Mouse (Mus musculus): ENCODE data around the gene Ybx2. TPM values are rescaled to one million over a fixed set of nuclear protein-coding genes. Genes with fewer than 3 reads are reported as not detected.
A peak's percentile ranks its signal among the peaks of the same experiment; 100 is the strongest.
"Not testable (repeated sequence)": the region's sequence is repeated elsewhere in the genome, so short reads cannot be mapped to it uniquely, and the experiment has no call there.

Gene Ybx2
- total RNA-seq, 2 experiments from 2014 or later, result 8.4 to 11.3 TPM

DNA sequence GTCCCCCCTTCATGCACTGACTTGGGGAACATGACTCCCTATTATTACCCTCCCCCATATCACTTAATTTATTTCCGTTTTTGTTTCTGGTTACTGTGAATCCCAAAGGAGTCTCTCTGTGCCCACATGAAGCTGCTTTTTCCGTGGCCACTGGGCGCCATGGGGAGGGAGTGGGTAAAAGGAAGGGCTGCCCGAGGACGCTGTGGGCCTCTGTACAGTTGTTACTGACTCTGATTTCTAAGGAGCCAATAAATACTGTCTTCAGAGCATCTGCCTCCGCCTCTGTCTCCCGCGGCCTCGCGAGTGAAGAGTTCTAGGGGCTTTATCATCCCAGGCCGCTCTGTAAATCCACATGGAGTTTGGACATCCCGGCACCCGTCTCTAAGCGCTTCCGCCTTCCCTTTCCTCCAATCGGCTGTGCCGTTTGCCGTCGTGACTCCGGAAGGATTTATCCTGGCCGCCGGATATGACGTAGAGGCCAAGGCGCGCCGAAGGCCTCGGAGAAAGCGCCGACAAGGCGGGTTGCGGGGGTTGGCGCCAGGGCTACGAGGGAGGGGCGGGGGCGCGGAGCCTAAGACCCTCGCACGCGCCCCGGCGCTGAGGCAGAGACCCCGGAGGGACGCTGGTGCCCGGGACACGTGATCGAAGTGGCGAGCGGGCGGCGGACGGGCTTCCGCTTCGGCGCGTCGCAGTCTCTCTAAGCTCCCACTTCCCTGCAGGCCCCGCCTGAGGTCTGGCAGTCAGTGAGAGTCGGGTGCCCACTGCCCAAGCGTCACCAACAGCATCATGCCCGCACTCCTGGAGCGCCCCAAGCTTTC, 21.8 kb upstream of the Ybx2 start, which contains the start of gene Gps2:
Gene Gps2, plus strand, starts transcription at position 335 of the 818 bp plus-strand sequence.
- intact Hi-C loops (cut with DNase I), result loop anchor here (5.0 kb wide), 1 partner anchor 241 kb away; the partner anchor contains the start of gene Eif4a1
- peak; percentile 92 to 95 for DNase-seq (ENCODE audit: low spot score in 2 of 2)

DNA sequence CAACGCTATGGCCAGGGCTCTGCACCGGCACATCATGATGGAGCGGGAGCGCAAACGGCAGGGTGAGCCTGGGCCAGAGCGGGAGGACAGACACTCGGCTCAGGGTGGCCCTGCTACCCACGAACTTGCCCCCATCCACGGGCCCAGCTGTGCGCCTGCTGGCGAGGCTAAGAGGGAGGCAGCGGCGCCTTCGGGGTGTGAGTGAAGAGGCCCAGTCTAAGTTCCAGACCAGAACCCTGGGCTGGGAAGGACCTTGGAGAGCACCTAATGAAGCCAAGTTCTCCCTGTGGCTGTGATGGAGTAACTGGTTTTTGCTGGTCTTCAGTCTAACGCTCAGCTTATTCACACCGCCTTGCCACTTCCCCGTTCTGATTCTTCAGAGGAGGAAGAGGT, 21.2 kb upstream of the Ybx2 start:
- no peak for DNase-seq (ENCODE audit: low spot score in 2 of 2)
- intact Hi-C loops (cut with DNase I), result loop anchor here (5.0 kb wide), 1 partner anchor 242 kb away; the partner anchor contains the start of gene Eif4a1

DNA sequence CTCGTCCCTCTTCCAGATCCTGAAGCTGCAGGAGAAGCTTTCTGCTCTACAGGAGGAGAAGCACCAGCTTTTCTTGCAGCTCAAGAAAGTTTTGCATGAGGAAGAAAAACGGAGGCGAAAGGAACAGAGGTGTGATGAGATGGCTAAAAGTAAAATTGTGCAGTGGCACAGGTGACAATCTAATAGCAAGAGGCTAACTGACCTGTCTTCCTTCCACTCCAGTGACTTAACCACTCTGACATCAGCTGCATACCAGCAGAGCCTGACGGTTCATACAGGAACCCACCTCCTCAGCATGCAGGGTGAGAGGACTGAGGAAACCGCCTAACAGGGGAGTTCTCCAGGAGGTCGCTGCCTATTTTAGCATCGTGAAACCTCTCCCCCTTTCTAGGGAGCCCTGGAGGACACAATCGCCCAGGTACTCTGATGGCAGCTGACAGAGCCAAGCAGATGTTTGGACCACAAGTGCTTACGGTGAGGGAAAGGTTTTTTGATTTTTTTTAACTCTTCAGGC, 20.6 kb upstream of the Ybx2 start:
- intact Hi-C loops (cut with DNase I), result loop anchor here (5.0 kb wide), 1 partner anchor 243 kb away; the partner anchor contains the start of gene Eif4a1
- DNase-seq (ENCODE audit: low spot score in 2 of 2), result no peak

DNA sequence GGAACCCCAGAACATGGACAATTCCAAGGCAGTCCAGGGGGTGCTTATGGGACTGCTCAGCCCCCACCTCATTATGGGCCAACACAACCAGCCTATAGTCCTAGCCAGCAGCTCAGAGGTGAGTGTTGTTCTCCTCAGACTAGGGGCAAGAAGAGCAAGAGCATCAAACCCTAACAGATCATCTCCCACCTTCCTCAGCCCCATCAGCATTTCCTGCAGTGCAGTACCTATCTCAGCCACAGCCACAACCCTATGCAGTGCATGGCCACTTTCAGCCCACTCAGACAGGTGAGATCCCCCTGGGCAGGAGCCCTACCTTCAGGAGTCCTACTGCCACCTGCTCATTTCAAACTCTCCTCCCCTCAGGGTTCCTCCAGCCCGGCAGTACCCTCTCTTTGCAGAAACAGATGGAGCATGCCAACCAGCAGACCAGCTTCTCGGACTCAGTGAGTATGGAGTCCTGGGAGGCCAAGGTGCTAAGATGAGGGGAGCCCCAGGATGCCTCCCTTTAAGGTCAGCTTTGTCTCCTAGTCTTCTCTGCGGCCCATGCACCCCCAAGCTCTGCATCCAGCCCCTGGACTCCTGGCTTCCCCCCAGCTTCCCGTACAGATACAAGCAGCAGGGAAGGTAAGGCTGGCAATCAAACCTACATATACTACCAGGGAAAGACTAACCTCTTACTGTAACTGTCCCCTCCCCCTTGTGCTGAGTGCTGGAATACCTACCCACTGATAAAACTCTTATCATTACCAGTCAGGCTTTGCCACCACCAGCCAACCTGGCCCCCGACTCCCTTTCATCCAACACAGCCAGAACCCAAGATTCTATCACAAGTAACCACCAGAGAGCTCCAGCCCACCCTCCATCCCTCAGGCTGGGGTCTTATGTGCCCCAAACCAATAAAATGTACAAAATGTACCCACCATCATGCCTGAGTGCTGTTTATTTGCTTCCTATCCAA, 19.6 kb upstream of the Ybx2 start:
- intact Hi-C loops (cut with DNase I), result no loop called here

DNA sequence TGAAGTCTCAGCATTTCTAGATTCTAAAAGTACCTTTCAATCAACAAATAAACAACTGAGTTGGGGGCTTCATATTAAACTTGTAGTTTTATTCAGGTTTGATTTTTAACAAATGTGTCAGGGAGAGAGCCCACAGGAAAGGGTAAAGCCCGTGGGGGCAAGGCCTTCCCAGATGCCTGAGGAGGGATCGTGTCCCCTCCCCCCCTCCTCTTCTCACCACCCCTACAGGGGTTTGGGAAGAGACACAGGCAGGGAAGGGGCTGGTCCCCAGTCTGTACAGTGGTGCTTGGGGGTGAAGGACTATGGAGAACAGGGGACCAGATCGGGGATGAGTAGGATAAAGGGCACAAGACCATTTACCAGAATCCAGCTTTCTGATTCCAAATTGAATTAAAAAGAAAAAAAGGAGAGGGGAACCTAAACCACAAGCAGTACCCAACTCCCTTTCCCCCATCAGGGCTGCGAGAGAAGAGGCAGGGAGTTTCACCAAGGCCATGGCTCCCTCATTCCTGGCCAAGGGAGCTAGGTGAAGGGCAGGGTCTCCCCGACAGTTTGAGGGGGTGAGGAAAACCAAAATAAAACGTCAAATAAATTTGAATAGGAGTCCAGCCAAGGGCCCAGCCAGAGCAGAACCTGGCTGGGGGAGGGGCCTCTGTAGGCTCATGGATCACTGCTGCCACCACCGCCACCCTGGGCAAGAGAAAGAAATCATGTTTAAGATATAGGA, 18.8 kb upstream of the Ybx2 start:
- intact Hi-C loops (cut with DNase I); DNase-seq (ENCODE audit: low spot score in 2 of 2): not testable (repeated sequence)

More for the DNA sequence above, 19.6 kb upstream of the Ybx2 start:
- no peak for DNase-seq (ENCODE audit: low spot score in 2 of 2)

DNA sequence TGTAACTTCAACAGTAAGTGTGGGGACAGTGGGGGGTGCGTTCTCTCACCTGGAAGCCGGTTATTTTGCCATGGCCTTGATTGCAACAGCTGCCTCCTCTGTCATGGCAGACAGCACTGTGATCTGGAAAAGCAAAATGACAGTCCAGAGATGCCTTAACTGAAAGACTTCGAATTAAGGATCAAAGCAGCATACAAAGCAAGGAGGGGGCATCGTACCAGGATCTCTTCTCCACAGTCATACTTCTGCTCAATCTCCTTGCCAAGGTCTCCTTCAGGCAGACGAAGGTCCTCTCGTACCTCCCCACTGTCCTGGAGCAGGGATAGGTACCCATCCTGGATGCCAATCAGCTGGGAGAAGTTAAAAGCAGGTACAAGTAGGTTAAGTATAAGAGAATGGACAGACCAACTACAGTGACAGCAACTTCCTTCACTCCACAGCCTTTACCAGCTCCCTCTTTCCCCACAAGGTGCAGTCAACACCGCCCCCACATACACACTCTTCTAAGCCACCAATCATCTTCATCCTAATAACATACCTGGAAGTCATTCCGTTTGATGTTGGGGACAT, 18.1 kb upstream of the Ybx2 start:
- intact Hi-C loops (cut with DNase I), result no loop called here
- no peak for DNase-seq (ENCODE audit: low spot score in 2 of 2)

DNA sequence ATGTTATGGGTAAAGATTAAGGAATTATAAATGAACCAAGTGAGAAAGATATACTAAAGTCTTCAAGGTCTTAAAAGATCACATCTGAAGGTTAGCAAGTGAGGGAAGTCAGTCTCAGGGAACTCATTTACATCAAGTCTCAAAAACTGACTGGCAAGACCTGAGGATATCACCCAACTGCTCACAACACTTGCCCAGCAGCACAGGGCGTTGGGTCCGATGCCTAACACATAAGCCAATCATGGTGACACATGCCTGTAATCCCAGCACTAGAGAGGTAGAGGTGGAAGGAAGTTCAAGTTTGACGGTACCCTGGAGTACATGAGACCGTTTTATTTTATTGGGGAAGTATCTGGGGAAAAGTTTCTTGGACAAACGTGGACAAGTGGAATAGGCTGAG, 17.5 kb upstream of the Ybx2 start:
- intact Hi-C loops (cut with DNase I), result no loop called here
- no peak for DNase-seq (ENCODE audit: low spot score in 2 of 2)

DNA sequence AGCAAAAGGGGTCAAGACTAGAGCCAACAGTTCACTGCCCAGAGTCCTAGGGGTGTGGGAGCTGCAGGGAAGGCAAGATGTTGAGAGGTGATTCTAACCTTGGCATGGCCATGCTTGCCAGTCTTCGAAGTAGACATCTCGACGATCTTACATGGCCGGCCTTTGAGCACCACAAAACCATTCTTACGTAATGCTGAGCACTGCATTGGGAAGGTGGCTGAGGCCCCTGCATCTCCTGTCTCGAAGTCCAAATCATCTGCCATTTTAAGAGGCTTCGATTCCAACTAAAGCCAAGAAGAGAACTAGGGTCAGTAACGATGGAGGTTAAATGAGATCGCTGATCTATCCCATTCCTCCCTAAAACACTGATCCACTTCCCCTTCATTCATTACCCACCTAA, 16.5 kb upstream of the Ybx2 start:
- intact Hi-C loops (cut with DNase I), result no loop called here
- DNase-seq (ENCODE audit: low spot score in 2 of 2), result no peak

DNA sequence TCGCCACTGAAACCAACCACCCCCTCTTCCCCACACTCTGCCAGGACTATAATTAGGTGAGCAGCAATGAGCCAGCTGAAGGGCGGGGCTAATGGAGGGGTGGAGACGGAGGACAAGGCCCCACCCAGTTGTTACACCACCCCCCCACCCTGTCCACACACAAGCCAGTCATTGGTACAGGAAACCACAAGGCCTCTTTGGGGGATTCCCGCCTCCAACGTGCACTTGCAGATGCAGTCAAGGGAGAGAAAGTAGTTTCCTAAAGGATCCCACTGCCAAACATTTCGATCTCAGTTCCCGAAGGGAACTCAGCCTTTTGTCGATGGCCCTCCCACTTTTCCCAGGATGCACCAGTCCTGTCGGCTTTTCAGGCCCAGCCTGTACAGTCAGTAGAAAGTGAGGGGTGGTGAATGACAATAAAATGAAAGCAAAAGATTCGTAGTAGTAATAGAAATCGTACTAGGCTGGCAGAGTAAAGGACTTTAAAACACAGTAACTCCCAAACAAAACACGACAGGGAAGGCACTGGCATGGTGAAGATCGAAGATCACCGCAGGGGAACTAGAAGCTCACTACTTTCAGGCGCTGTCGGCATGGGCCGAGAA, 15.8 kb upstream of the Ybx2 start:
- intact Hi-C loops (cut with DNase I), result no loop called here

DNA sequence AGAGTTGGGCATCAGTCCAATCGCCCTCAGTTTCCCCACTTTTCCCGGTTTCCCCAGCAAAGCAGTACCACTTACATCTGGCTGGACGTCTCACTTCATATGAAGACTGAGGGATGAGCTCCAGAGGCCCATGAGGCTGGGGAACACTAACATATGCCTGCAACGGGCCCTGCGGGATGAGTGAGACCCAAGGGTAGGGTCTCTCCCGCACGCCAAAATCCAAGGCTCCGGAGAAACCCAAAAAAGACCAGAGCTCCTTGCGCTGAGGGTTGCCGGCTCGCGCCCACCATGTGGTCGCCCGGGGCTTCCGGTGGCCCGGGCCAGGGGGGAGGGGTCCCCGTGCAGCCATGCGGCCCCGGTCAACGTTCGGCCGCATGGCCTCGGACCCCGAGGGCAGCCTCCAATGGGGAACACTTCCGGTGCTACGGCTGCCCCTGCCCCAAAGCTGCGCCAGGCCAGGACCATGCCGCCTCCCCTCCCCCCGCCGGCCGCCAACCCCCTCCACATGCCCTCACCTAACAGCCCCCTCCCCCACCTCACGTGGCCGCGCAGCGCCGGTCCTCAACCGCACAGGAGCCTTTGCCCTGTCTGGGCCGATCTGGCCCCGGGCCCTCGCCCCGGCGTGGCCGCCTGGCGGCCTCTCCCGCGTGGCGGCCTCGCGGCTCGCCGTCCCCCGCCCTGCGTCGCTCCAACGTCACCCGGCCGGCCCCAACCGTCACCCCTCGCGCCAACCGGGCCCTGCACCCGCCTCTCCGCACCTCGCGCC, 15.1 kb upstream of the Ybx2 start:
- intact Hi-C loops (cut with DNase I), result no loop called here
- DNase-seq (ENCODE audit: low spot score in 2 of 2), result peak in 1 of 2 experiments; percentile 15

More for the DNA sequence above, 15.8 kb upstream of the Ybx2 start:
- DNase-seq (ENCODE audit: low spot score in 2 of 2), result peak; percentile 35 to 52

DNA sequence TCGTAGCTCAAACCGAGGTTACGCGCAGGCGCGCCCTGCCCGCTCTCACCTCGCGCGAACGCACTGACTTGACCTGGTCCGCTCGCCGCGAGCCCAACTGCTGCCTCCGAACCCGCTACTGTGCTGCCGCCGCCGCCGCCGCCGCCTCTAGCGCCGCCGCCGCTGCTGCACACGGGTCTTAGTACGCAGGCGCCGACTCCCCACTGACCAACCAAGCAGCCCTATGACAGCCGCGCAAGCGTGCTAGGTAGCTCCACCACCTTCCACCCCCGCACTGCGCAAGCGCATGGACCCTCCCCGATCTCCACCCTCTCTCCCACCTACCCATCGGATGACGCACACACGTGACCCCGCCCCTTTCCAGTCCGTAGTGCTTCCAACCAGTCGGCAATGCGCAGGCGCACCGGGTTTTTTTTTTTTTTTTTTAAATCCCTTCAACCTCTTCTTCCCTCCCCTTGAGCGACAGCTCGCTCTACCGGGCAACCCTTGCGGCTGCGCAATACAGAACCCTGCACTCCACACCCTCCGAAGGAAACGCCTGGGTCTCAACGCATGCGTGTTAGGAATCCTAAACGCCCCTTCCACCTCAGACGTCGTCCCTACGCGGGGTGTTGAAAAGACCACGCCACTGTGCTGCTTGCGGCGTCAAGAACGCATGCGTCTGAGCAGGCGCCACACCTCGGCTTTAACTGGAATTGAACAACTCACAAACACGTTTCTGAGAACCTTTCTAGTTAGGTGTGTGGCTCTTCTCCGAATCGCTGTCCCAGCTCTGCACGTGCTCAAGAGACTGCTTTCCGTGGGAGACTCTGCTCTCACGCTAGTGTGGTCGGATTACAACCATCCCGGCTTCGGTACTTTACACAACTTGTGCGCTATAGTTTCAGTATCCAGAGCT, 14.2 kb upstream of the Ybx2 start, which contains the start of gene Eif5a:
Gene Eif5a, minus strand, starts transcription at position 845 of the 898 bp plus-strand sequence.
- peak; percentile 100 for DNase-seq (ENCODE audit: low spot score in 2 of 2)
- intact Hi-C loops (cut with DNase I), result no loop called here

DNA sequence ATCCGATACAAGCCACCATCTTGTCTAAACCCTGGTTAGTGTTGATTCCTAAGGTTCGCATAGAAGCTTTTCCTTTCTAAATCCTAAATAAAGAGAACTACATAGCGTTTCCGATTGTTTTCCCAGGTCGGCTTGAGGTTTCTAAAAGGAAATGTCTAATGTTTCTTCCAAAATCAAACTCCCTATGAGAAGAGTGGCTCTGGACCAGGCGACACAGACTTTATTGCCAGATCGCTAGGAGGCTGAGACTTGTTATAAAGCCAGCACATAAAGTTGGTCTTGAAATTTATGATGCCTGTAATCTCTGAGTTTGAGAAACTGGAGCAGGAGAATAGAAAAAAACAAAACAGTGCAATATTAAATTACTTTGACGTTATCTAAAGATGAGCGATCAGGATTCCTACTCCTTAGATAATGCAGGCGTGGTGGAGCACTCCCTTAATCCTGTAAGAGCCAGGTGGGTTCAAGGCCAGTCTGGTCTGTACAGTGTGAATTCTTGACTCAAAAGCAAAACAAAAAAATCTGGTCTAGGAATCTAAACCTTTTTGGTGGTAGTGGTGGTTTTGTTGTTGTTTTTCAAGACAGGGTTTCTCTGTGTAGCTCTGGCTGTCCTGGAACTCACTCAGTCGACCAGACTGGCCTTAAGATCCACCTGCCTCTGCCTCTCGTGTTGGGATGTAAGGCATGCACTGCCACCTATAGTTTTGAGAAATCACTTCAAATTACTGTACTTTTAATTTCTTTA, 13.4 kb upstream of the Ybx2 start:
- DNase-seq (ENCODE audit: low spot score in 2 of 2), result no peak
- intact Hi-C loops (cut with DNase I), result no loop called here

DNA sequence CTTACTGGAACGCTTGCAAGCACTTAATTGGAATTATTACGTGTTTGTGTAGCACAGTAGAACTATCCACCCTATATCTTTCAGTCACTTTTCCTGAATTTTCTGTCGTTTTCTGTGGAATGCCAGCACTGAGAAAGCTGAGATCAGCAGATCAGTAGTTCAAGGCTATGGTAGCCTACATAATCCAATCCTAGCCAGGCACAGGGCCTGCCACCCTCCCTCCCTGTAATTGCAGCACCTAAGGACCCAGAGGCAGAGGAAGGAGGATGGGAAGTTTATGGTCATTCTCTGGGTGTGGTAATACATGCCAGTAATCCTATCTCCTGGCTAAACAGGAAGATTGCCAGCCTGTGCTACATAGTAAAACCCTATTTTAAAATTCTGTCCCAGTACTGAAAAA, 12.8 kb upstream of the Ybx2 start:
- intact Hi-C loops (cut with DNase I), result no loop called here
- no peak for DNase-seq (ENCODE audit: low spot score in 2 of 2)

DNA sequence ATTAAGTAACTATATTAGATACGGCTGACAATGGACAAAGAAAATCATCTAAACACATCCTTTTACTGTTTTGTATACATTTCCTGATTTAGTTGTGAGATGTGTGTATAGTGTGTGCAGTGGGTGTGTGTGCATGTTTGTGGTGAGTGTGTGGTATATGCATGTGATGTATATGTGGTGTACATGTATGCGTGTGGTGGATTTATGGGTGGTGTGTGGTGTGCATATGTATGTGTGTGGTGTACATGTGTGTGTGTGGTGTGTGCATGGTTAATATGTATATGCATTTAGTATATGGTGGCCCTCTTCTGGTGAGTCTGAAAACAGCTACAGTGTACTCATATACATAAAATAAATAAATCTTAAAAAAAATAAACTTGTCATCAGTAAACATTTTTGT, 8.1 kb upstream of the Ybx2 start:
- intact Hi-C loops (cut with DNase I), result no loop called here
- DNase-seq (ENCODE audit: low spot score in 2 of 2), result no peak

DNA sequence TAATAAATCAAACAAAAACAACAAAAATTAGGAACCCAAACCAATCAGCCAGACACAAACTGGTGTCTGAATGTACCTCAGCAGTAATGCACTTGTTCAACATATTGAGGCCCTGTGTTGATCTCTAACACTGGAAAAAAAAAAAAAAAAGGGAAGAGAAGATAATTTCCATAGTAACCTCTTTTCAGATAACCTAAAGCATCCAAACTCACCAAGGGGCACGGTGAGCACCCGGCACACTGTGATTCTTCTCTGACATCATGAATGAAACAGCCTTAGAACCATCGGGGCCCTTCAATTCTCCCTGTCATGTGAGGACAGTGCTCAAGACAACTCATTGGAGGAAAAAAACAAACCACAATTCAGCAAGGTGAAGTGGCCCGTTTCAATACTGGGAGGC, 5.9 kb upstream of the Ybx2 start:
- intact Hi-C loops (cut with DNase I), result loop anchor here (5.0 kb wide), 1 partner anchor 283 kb away; the partner anchor contains the start of gene Slc16a11
- no peak for DNase-seq (ENCODE audit: low spot score in 2 of 2)

DNA sequence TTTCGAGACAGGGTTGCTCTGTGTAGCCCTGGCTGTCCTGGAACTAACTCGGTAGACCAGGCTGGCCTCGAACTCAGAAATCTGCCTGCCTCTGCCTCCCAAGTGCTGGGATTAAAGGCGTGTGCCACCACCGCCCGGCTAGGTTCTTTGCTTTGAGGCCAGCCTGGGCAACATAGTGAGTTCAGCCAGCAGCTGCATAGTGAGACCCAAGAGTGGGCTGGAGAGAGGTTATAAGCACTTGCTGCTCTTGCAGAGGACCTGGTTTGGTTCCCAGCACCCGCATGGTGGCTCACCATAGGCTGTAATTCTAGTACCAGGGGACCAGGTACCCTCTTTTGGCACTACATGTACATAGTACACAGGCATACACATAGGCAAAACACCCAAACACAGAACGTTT, 5.4 kb upstream of the Ybx2 start:
- intact Hi-C loops (cut with DNase I), result loop anchor here (5.0 kb wide), 1 partner anchor 282 kb away; the partner anchor contains the start of gene Slc16a11
- DNase-seq (ENCODE audit: low spot score in 2 of 2), result not testable (repeated sequence)
